Mouse (Mus musculus) brain, embryonic 14.5 days (tissue): Measurements from ENCODE around the gene Plxna4.

ENCODE experiments used
- CTCF ChIP-seq: fragments of 200-500 bp; IDR thresholded peaks from 2 replicates; pipeline ENCODE4 v1.5.1; 2012; ENCODE audit warnings: inconsistent platforms, mild to moderate bottlenecking, moderate library complexity, borderline replicate concordance; ENCODE audit not compliant: insufficient read depth, insufficient read length; ENCODE audit errors: extremely low read depth
- POLR2A ChIP-seq: fragments of 200-500 bp; IDR thresholded peaks from 2 replicates; pipeline ENCODE4 v1.6.1; 2012; ENCODE audit warnings: mild to moderate bottlenecking, inconsistent platforms, borderline replicate concordance; ENCODE audit not compliant: poor library complexity, insufficient read depth, insufficient read length, severe bottlenecking; ENCODE audit errors: extremely low read depth

- TF ChIP-seq CTCF: no peak
- TF ChIP-seq POLR2A: no peak
Measured at GRCm38 (mm10) chr6:32266085-32266484, 321.9 kb downstream of the Plxna4 start.
